Mouse (Mus musculus): ENCODE data around the gene Fbxo30. TPM values are rescaled to one million over a fixed set of nuclear protein-coding genes. Genes with fewer than 3 reads are reported as not detected.
A peak's percentile ranks its signal among the peaks of the same experiment; 100 is the strongest.
"Not testable (repeated sequence)": the region's sequence is repeated elsewhere in the genome, so short reads cannot be mapped to it uniquely, and the experiment has no call there.

The Fbxo30 gene
- total RNA-seq (2021) = 10 to 100 TPM; 33.1 to 35.1 TPM
- long read RNA-seq, experiment 1, full-length matches to known transcripts = 21 of 24 reads
- long read RNA-seq, experiment 1, partial matches to known transcripts = 0 of 24 reads
- long read RNA-seq, experiment 1, other reads (novel, unspliced or antisense) = 3 of 24 reads
- long read RNA-seq, experiment 2, full-length matches to known transcripts = 10 of 11 reads
- long read RNA-seq, experiment 2, partial matches to known transcripts = 0 of 11 reads
- long read RNA-seq, experiment 2, other reads (novel, unspliced or antisense) = 1 of 11 reads

DNA sequence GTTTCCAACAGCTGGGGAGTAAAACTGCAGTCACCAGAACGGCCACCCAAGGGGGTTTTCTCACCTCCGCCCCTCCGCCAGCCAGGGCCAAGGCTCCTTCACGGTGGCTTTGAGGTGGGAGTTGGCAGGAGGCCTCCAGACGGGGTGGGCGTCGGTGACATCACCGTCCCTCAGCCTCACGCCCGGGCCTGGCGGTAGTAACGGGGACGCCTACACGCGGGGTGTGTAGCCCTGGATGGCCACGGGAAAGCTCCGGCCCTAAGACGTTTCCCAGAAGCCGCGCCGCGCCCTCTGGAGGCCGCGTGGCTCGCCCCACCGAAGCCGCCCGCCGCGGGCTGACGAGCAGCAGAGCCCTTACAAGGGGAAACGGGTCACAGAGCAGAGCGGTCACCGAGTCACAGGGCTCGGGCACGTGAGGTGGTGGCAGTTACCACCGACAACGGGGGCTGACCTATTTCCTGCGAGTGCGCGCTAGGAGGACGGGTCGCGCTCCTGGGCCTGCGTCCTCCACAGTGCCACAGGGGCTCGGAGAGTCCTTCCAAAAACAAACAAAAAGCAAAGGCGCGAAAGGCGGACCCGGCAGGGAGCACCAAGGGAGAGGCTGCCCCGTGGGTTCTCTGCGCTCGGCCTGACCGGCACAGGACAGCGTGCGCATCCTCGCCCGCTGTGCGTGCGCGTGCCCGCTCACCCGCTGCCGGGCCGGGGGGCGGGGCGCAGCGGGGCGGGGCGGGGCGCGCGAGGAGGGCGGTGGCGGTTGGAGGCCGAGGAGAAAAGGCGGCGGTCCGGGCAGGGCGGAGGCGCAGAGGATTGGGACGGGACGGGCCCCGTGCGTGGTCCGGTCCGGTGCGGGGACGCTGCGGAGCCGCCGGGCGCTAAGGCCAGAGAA, at the start of gene Fbxo30:
Gene Fbxo30, plus strand, starts transcription at position 753 of the 886 bp plus-strand sequence.
- peak; percentile 95 for DNase-seq

DNA sequence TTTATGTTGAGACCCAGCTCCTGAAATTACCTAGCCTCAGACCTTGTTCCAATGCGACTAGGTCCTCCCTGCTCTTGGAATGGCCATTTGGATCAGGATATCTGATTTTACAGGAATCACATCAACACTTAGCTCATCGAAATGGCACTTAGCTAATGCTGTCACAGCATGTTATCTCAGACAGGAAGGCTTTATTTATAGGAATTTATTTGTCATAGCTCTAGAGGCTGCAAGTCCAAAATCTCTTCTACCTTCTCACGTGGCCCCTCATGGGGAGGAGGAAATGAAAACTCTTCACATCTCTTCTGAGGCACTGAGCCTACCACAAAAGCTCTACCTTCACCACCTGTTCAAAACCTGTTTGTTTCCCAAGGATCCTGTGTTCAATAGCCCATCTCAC, 47.9 kb upstream of the Fbxo30 start:
- DNase-seq = no peak

- not testable (repeated sequence) for DNase-seq
Observed at GRCm38 (mm10) chr10:11242988-11243387, 38.1 kb upstream of the Fbxo30 start.

GRCm38 (mm10) chr10:11248210-11248609, 32.9 kb upstream of the Fbxo30 start:
- DNase-seq = no peak

- no peak for DNase-seq
Observed at GRCm38 (mm10) chr10:11250247-11250997, 30.7 kb upstream of the Fbxo30 start.

GRCm38 (mm10) chr10:11253581-11253980, 27.5 kb upstream of the Fbxo30 start:
- DNase-seq = not testable (repeated sequence)

GRCm38 (mm10) chr10:11260119-11260518, 21.0 kb upstream of the Fbxo30 start:
- DNase-seq = no peak

DNA sequence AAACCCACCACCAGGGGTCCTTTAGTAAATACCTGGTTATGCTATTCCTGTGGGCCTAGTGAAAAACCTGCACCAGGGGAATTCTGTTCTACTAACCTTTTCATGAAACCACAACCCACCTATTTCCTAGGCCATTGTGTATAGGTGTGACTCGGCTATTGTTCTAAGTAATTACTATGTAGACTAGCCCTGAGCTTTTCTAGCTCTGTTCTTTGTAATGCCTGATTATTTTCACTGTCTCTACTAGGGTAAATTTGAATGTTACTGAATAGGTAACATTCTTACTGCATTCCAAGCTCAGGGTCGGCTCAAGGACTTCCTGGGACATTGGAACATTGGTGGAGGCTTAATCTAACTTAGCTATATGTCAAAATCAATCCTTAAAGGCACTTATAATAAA, 18.8 kb upstream of the Fbxo30 start:
- DNase-seq = not testable (repeated sequence)

- DNase-seq = not testable (repeated sequence)
Observed at GRCm38 (mm10) chr10:11263795-11264194, 17.3 kb upstream of the Fbxo30 start.

GRCm38 (mm10) chr10:11269165-11269564, 12.0 kb upstream of the Fbxo30 start:
- no peak for DNase-seq

DNA sequence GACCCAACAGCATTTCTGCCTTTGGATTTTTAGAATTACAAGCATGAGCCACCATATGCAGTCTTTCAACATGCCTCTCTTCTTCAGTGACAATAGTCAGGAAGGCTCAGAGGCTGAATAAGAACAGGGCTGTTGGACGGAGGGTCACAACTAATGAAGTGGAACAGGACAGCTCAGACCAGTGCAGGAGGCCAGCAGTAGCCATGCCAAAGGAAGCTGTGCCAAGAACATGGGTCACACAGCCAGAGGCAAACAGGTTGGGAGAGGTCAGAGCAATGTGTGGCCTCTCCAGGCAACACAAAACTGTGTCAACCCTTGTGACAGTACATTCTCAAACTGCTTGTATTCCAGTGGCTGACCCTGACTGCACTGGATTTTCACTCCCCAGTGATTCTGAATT, 6.7 kb upstream of the Fbxo30 start:
- peak; percentile 67 to 73 for DNase-seq

GRCm38 (mm10) chr10:11280235-11280577, 924 bp upstream of the Fbxo30 start:
- DNase-seq = peak in 1 of 2 experiments; percentile 28

DNA sequence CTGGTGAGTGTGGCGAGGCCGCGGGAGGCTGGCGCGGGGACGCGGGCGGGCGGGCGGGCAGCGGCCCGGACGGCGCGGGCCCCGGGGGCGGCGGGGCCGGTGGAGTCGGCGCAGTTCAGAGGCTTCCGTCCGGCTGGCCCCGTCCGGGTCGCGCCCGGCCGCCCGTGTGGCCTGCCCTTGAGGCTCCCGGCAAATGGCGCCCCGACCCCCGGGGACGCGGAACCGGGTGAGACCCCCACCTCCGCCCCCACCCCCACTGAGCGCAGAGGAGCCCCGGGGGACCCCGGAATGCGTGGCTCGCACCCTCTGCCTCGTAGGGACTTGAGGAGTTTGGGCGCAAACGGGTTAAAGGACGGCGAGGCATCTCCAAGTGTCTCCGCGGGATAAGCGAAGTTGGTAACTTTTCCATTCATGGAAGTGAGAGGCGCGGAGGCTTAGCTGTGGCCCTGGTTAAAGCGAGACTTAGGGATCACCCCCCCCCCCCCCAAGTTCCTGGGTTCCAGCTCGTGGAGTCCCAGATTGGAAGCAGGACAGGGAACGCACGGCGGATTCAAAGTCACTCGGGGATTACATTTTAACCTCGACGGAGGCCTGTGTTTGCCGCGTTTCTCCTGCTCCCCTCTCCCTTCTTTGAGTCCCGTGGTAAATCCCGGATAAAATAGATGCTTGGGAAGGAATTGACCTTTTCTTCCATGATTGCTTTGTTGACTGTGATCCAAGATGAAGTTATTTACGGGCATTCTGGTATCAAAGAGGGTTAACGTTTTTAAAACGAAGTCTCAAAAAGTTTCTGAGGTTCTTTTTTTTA, 572 bp downstream of the Fbxo30 start:
- DNase-seq = peak; percentile 42 to 70

DNA sequence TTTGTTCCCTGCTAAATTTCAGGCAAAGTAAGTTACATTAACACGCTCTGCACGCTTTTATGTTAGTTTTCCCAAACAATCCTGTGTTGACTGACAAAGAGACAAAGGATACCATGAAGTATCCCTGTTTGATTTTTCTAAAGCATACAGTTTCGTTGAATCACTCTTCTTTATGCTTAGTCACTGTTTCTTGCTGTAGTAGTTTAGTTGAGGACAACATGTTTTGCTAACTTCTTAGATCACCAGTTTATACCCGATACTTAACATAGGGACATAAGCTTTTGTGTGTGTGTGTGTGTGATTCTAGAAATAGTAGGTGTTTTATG, 1.1 kb downstream of the Fbxo30 start:
- DNase-seq = no peak

DNA sequence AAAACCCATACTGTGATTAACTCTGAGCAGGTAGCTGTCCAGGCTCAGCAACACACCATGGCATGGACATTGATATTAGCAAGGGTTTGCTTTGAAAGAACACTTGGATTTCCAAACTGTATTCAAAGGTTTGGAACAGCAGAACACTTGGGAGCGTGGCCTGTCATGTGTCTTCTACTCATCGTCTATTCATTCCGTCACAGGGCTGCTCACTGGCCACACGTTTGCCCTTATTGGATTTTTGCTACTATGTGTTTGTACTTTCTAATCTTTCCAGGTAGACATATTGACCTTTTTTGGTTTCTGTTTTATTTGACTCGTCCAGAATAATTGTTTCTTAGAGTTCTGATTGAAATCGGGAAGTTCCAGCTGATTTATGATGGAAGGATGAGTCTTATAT, 17.3 kb downstream of the Fbxo30 start:
- DNase-seq = no peak

- DNase-seq = peak in 1 of 2 experiments; percentile 18
Observed at GRCm38 (mm10) chr10:11305365-11306053, 24.4 kb downstream of the Fbxo30 start.

DNA sequence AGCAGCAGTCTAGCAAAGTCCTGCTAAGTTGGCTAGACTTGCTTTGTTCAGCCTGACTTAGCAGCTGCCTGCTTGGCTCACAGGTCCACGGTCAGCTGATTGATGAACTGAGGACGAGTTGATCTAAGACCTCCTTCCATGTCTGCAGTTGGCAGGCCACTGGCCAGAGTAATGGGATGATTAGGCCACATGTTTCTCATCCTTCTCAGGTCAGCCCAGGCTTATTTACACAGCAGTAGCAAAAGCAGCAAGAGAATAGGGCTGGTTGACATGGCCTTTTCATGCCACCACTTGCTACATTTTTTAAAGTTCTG, 24.9 kb downstream of the Fbxo30 start:
- peak; percentile 30 to 35 for DNase-seq

GRCm38 (mm10) chr10:11309866-11310265, 28.7 kb downstream of the Fbxo30 start:
- DNase-seq = no peak

GRCm38 (mm10) chr10:11310481-11310880, 29.4 kb downstream of the Fbxo30 start:
- no peak for DNase-seq

DNA sequence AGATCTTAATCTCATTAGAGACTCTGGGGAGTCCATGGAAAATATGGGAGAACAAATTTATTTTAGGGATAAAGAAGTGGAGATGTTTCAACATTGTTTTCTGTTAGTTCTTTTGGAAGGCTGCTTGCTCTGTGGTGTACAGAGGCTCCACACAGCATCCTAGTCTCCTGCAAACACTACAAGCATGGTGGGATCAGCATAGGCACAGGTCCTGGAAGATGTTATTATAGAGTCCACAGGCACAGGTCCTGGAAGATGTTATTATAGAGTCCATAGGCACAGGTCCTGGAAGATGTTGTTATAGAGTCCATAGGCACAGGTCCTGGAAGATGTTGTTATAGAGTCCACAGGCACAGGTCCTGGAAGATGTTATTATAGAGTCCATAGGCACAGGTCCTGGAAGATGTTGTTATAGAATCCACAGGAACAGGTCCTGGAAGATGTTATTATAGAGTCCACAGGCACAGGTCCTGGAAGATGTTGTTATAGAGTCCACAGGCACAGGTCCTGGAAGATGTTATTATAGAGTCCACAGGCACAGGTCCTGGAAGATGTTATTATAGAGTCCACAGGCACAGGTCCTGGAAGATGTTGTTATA, 36.8 kb downstream of the Fbxo30 start:
- DNase-seq = not testable (repeated sequence)

DNA sequence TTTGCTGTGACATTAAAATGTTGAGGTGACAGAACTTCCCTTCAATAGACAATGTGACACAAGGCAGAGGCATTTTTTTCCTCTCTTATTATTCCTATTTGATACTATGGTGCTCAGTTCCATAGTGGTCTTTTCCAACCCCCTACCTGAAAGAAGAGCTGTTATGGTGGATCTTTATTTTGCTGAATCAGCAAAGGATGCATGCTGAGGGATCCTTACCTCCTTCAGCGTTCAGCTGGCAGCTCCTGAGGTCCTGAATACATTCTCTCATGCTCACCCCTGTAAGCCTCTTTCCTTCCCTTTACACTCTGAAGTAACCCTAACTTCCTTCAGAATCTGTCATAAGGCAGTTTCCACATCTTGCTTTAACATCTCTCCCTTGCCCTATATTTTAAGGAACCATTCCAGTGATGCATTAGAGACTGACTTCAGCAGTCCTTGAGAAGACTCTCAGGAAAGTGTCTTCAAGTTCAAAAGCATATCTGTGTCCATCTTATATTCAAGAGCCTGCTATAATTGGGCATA, 38.4 kb downstream of the Fbxo30 start:
- no peak for DNase-seq
